23 mouse cellular contexts compared by ENCODE assay signal in the genomic region with DNA sequence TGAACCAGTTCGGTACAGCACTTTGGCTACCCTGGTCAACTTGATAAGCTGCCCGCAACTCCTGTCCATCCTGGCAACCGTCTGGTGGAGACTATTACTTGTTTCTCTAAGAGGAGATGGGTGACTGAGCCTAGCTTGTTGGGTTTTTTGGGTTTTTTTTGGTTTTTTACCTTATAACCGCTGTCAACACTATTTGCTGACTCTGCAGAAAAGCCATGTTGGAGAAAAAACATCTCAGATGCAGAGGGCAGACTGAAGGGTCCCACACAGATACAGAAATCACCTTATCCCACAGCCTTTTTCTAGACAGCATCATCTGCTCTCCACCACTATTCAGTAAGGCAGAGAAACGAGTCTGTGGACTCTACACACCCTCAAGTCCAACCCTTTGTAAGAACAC. TPM values are rescaled to one million over a fixed set of nuclear protein-coding genes. Genes with fewer than 3 reads are reported as not detected.
DNase-seq lines count a peak whose midpoint lies in the region; ATAC-seq and TF ChIP-seq lines count a peak whose summit lies in the region.
"Had no signal": no experiment of that assay in that cellular context is flagged by ENCODE, and none has a peak within 500 bp of the region (broad histone marks: within the 10 kb centered on the region; RNA-seq: fewer than 3 reads in every experiment).

No protein-coding gene starts in this region.

- no peak for TF ChIP-seq CTCF in MEL (IDR thresholded peaks at IDR 0.05 in 2 of 3, conservative IDR thresholded peaks at IDR 0.05 in 1 of 3; ENCODE audit: control insufficient read depth in 1 of 3, insufficient read depth in 1 of 3, low read depth in 2 of 3, low read length in 3 of 3, poor library complexity in 1 of 3, severe bottlenecking in 1 of 3)

- H3K4me2 ChIP-seq in forebrain, embryonic 11.5 days (ENCODE audit: low read depth, low read length, severe bottlenecking): no peak overlapping the region
- H3K4me2 ChIP-seq in forebrain, embryonic 12.5 days: no peak overlapping the region
- H3K4me2 ChIP-seq in heart, embryonic 12.5 days: no peak overlapping the region
- H3K4me2 ChIP-seq: embryonic facial prominence, embryonic 12.5 days; forebrain, embryonic 13.5 days; forebrain, embryonic 15.5 days had no signal

- no peak for TF ChIP-seq RAD21 in MEL (IDR thresholded peaks at IDR 0.05; ENCODE audit: low read depth, low read length)

- H3K4me3 ChIP-seq in forebrain, embryonic 11.5 days (ENCODE audit: low read depth, low read length): no peak overlapping the region
- H3K4me3 ChIP-seq in forebrain, embryonic 12.5 days (replicated peaks): no peak overlapping the region
- H3K4me3 ChIP-seq in MEL (ENCODE audit: control insufficient read depth in 1 of 2, insufficient read depth in 1 of 2, low read depth in 2 of 2, low read length in 2 of 2) (no peak overlapping the region), macrophage (ENCODE audit: inconsistent target) (no peak overlapping the region)
- H3K4me3 ChIP-seq in heart, embryonic 12.5 days: no peak overlapping the region
- H3K4me3 ChIP-seq: embryonic facial prominence, embryonic 10.5 days; embryonic facial prominence, embryonic 12.5 days; forebrain, embryonic 13.5 days; forebrain, embryonic 15.5 days had no signal

- H3K9ac ChIP-seq in forebrain, embryonic 11.5 days (ENCODE audit: low read length): no peak overlapping the region
- H3K9ac ChIP-seq in forebrain, embryonic 12.5 days: no peak overlapping the region
- no peak overlapping the region for H3K9ac ChIP-seq in MEL (ENCODE audit: control insufficient read depth, low read depth, low read length, poor library complexity, severe bottlenecking)
- H3K9ac ChIP-seq in heart, embryonic 12.5 days: no peak overlapping the region
- H3K9ac ChIP-seq: embryonic facial prominence, embryonic 12.5 days; forebrain, embryonic 13.5 days; forebrain, embryonic 15.5 days; forebrain, postnatal 0 days had no signal

- H3K4me1 ChIP-seq in forebrain, embryonic 11.5 days (replicated peaks; ENCODE audit: control insufficient read depth, insufficient read depth, low read length): no peaks in the 10 kb centered on the region
- no peaks in the 10 kb centered on the region for H3K4me1 ChIP-seq in forebrain, embryonic 12.5 days
- H3K4me1 ChIP-seq in MEL (ENCODE audit: control insufficient read depth in 1 of 2, insufficient read depth in 2 of 2, low read length in 2 of 2): no peaks in the 10 kb centered on the region; a peak in 1 of 4 replicates
- no peaks in the 10 kb centered on the region for H3K4me1 ChIP-seq in heart, embryonic 12.5 days (replicated peaks)
- H3K4me1 ChIP-seq: embryonic facial prominence, embryonic 10.5 days; embryonic facial prominence, embryonic 12.5 days; forebrain, embryonic 13.5 days; forebrain, embryonic 15.5 days had no signal

- DNase-seq in forebrain, embryonic 11.5 days (ENCODE audit: low spot score): peak; percentile 28
- no peak for DNase-seq in MEL (ENCODE audit: low read depth, low spot score)
- DNase-seq in neural tube, embryonic 10.5 days (ENCODE audit: extremely low spot score, low spot score): no peak
- DNase-seq: adrenal gland, adult 2 months; adrenal gland, postnatal 10 days; adrenal gland, postnatal 25 days; cerebellum, adult 11-12 months; cerebellum, adult 2 months; cerebellum, adult 9-10 months; cerebellum, postnatal 10 days; cerebellum, postnatal 25 days; forebrain, postnatal 0 days had no signal

- no peak for ATAC-seq in forebrain, embryonic 11.5 days (replicated peaks; ENCODE audit: low FRiP score)
- no peak for ATAC-seq in forebrain, embryonic 12.5 days (ENCODE audit: low FRiP score)
- ATAC-seq in heart, embryonic 12.5 days (ENCODE audit: insufficient number of reproducible peaks, low FRiP score): no peak
- ATAC-seq: CD4-positive, CD25-positive, alpha-beta regulatory T cell, adult 4 months; forebrain, embryonic 13.5 days; forebrain, embryonic 15.5 days; forebrain, postnatal 0 days had no signal

- 87% methylated on average over 5 of the region's 5 CpGs for WGBS in forebrain, embryonic 11.5 days
- WGBS in forebrain, embryonic 12.5 days: 87% methylated on average over 5 of the region's 5 CpGs
- 100% methylated on average over 4 of the region's 5 CpGs for WGBS in macrophage (ENCODE audit: missing documents)
- 78% methylated on average over 5 of the region's 5 CpGs for WGBS in heart, embryonic 12.5 days

- TF ChIP-seq EP300 in MEL (IDR thresholded peaks at IDR 0.05; ENCODE audit: low read depth in 1 of 2, low read length in 2 of 2): no peak

- H3K9me3 ChIP-seq in forebrain, embryonic 11.5 days (ENCODE audit: control insufficient read depth, low read length): no peaks in the 10 kb centered on the region
- H3K9me3 ChIP-seq in forebrain, embryonic 12.5 days: no peaks in the 10 kb centered on the region
- no peaks in the 10 kb centered on the region for H3K9me3 ChIP-seq in MEL (replicated peaks; ENCODE audit: insufficient read depth, low read length)
- H3K9me3 ChIP-seq in heart, embryonic 12.5 days (replicated peaks): no peaks in the 10 kb centered on the region
- H3K9me3 ChIP-seq: embryonic facial prominence, embryonic 10.5 days; embryonic facial prominence, embryonic 12.5 days; forebrain, embryonic 13.5 days; forebrain, embryonic 15.5 days; G1E had no signal

- H3K36me3 ChIP-seq in forebrain, embryonic 11.5 days (ENCODE audit: control insufficient read depth, insufficient read depth, low read length): no peaks in the 10 kb centered on the region
- no peaks in the 10 kb centered on the region for H3K36me3 ChIP-seq in forebrain, embryonic 12.5 days (replicated peaks)
- H3K36me3 ChIP-seq in MEL (ENCODE audit: control insufficient read depth in 1 of 2, insufficient read depth in 2 of 2, low read length in 2 of 2): no peaks in the 10 kb centered on the region
- H3K36me3 ChIP-seq in macrophage (ENCODE audit: inconsistent target): no peaks in the 10 kb centered on the region
- H3K36me3 ChIP-seq in heart, embryonic 12.5 days: no peaks in the 10 kb centered on the region
- H3K36me3 ChIP-seq: embryonic facial prominence, embryonic 10.5 days; embryonic facial prominence, embryonic 12.5 days; forebrain, embryonic 15.5 days; G1E had no signal

- no peaks in the 10 kb centered on the region for H3K79me2 ChIP-seq in MEL (ENCODE audit: control insufficient read depth, insufficient read depth, low read length, poor library complexity)
- H3K79me2 ChIP-seq in macrophage (ENCODE audit: inconsistent target): no peaks in the 10 kb centered on the region

- no peak for TF ChIP-seq POLR2A in MEL (IDR thresholded peaks at IDR 0.05; ENCODE audit: control insufficient read depth in 1 of 2, insufficient read depth in 1 of 2, low read depth in 1 of 2, low read length in 2 of 2, poor library complexity in 1 of 2)

- no peak overlapping the region for H3K27ac ChIP-seq in forebrain, embryonic 11.5 days (ENCODE audit: low read depth, low read length)
- H3K27ac ChIP-seq in forebrain, embryonic 12.5 days: no peak overlapping the region
- H3K27ac ChIP-seq in MEL (ENCODE audit: control insufficient read depth, low read depth, low read length): no peak overlapping the region
- peak overlapping the region; percentile 50 for H3K27ac ChIP-seq in macrophage
- H3K27ac ChIP-seq in heart, embryonic 12.5 days (ENCODE audit: poor library complexity, severe bottlenecking): no peak overlapping the region
- H3K27ac ChIP-seq: embryonic facial prominence, embryonic 10.5 days; embryonic facial prominence, embryonic 12.5 days; forebrain, embryonic 13.5 days; forebrain, embryonic 15.5 days had no signal

- H3K27me3 ChIP-seq in forebrain, embryonic 11.5 days (ENCODE audit: control insufficient read depth, insufficient read depth, low read length): no peaks in the 10 kb centered on the region
- H3K27me3 ChIP-seq in forebrain, embryonic 12.5 days: 0 out of 2 replicates have a peak, but pooled peaks cover 6% of the 10 kb centered on the region
- peaks cover 0 to 1% of the 10 kb centered on the region in 2 experiments; a peak in 2 of 4 replicates for H3K27me3 ChIP-seq in MEL (ENCODE audit: control insufficient read depth in 1 of 2, insufficient read depth in 2 of 2, low read length in 2 of 2)
- peaks cover 37% of the 10 kb centered on the region for H3K27me3 ChIP-seq in heart, embryonic 12.5 days (replicated peaks)
- H3K27me3 ChIP-seq: embryonic facial prominence, embryonic 12.5 days; forebrain, embryonic 13.5 days; forebrain, embryonic 15.5 days had no signal

RNA-seq across cellular contexts. Expression of gene Fcgr2b, which starts 9.5 kb away (rescaled TPM):
- 0.31 TPM in 1 of 2 replicates, not detected in the other for polyA plus RNA-seq in forebrain, embryonic 11.5 days (2014; fragmentation: Nextera tagmentation; extraction: Ambion mirVana)
- 0.24 TPM in 1 of 2 replicates, not detected in the other for polyA plus RNA-seq in forebrain, embryonic 12.5 days (2016; fragmentation: Nextera tagmentation; extraction: Ambion mirVana)
- total RNA-seq in MEL (2012; rRNA removed): 4.7 and 6.4 TPM in 2 replicates
- polyA plus RNA-seq in MEL (2012; ENCODE audit: insufficient read depth in 1 of 2, insufficient read length in 2 of 2, low read depth in 1 of 2, low replicate concordance in 2 of 2, missing spikeins in 1 of 2) (1 to 10 TPM in 1 of 2 experiments, not detected in 1; 8.2 TPM), macrophage (2018) (372 to 843 TPM (median 791 TPM) in 3 replicates)
- 1,000 to 10,000 TPM in 14 of 26 experiments, 100 to 1,000 TPM in 12; 552 to 2,008 (median 1,011) TPM for total RNA-seq in macrophage (2018; cell fraction: chromatin; rRNA removed)
- total RNA-seq in macrophage (2018; cell fraction: cytosol; rRNA removed): 100 to 1,000 TPM; 224 to 730 (median 474) TPM
- total RNA-seq in macrophage (2018; cell fraction: nucleus; rRNA removed): 1,000 to 10,000 TPM in 21 of 26 experiments, 100 to 1,000 TPM in 5; 780 to 1,818 (median 1,207) TPM
- 0.19 TPM in 1 of 2 replicates, not detected in the other for polyA plus RNA-seq in heart, embryonic 12.5 days (2016; fragmentation: Nextera tagmentation; extraction: Ambion mirVana)
- polyA plus RNA-seq: embryonic facial prominence, embryonic 10.5 days had no signal

RNA-seq across cellular contexts. Expression of gene Fcgr4, which starts 32.9 kb away (rescaled TPM):
- 0.21 and 0.35 TPM in 2 replicates for polyA plus RNA-seq in forebrain, embryonic 11.5 days (2014; fragmentation: Nextera tagmentation; extraction: Ambion mirVana)
- polyA plus RNA-seq in forebrain, embryonic 12.5 days (2016; fragmentation: Nextera tagmentation; extraction: Ambion mirVana): 0.26 and 0.31 TPM in 2 replicates
- not detected in 2 replicates for total RNA-seq in MEL (2012; rRNA removed)
- polyA plus RNA-seq in MEL (2012; ENCODE audit: insufficient read depth in 1 of 2, insufficient read length in 2 of 2, low read depth in 1 of 2, low replicate concordance in 2 of 2, missing spikeins in 1 of 2) (not detected), macrophage (2018) (192 to 337 TPM (median 269 TPM) in 3 replicates)
- total RNA-seq in macrophage (2018; cell fraction: chromatin; rRNA removed): 10 to 100 TPM in 18 of 26 experiments, 1 to 10 TPM in 8; 2.8 to 51.5 (median 15.7) TPM
- 100 to 1,000 TPM; 164 to 540 (median 249) TPM for total RNA-seq in macrophage (2018; cell fraction: cytosol; rRNA removed)
- total RNA-seq in macrophage (2018; cell fraction: nucleus; rRNA removed): 100 to 1,000 TPM in 12 of 26 experiments, 10 to 100 TPM in 14; 45.3 to 292 (median 97.1) TPM
- 0.14 and 0.24 TPM in 2 replicates for polyA plus RNA-seq in heart, embryonic 12.5 days (2016; fragmentation: Nextera tagmentation; extraction: Ambion mirVana)
- polyA plus RNA-seq: forebrain, embryonic 13.5 days had no signal

RNA-seq across cellular contexts. Expression of gene Fcrla, which starts 58.5 kb away (rescaled TPM):
- polyA plus RNA-seq in forebrain, embryonic 11.5 days (2014; fragmentation: Nextera tagmentation; extraction: Ambion mirVana): not detected in 2 replicates
- polyA plus RNA-seq in forebrain, embryonic 12.5 days (2016; fragmentation: Nextera tagmentation; extraction: Ambion mirVana): not detected in 2 replicates
- total RNA-seq in MEL (2012; rRNA removed): 0.12 and 0.39 TPM in 2 replicates
- under 1 TPM in 1 of 2 experiments, not detected in 1; 0.18 TPM for polyA plus RNA-seq in MEL (2012; ENCODE audit: insufficient read depth in 1 of 2, insufficient read length in 2 of 2, low read depth in 1 of 2, low replicate concordance in 2 of 2, missing spikeins in 1 of 2)
- 1 to 10 TPM in 5 of 26 experiments, under 1 TPM in 4, not detected in 17; 0.58 to 2.7 (median 1.1) TPM for total RNA-seq in macrophage (2018; cell fraction: chromatin; rRNA removed)
- total RNA-seq in macrophage (2018; cell fraction: cytosol; rRNA removed): 1 to 10 TPM in 2 of 26 experiments, under 1 TPM in 17, not detected in 7; 0.11 to 1.1 (median 0.52) TPM
- total RNA-seq in macrophage (2018; cell fraction: nucleus; rRNA removed): 1 to 10 TPM in 6 of 26 experiments, under 1 TPM in 7, not detected in 13; 0.46 to 4.4 (median 1.00) TPM
- polyA plus RNA-seq in macrophage (2018): 0.26 to 0.79 TPM (median 0.56 TPM) in 3 replicates
- polyA plus RNA-seq in heart, embryonic 12.5 days (2016; fragmentation: Nextera tagmentation; extraction: Ambion mirVana): 0.26 TPM in 1 of 2 replicates, not detected in the other
- total RNA-seq: forebrain, postnatal 0 days had no signal
- polyA plus RNA-seq: brain, embryonic 14.5 days; embryonic facial prominence, embryonic 10.5 days; embryonic facial prominence, embryonic 12.5 days; embryonic facial prominence, embryonic 14.5 days; forebrain, embryonic 13.5 days; forebrain, embryonic 15.5 days had no signal

Comparison
In these comparisons a context has a peak if more than half of its experiments do, and no peak if none do; other contexts are left out.
1. RNA of gene Fcgr2b, which starts 9.5 kb away (polyA plus RNA-seq): 372 to 843 TPM in macrophage; 8.2 TPM in MEL, 0.31 TPM in forebrain, embryonic 11.5 days, 0.24 TPM in forebrain, embryonic 12.5 days and 0.19 TPM in heart, embryonic 12.5 days; every median in the first group is over 10 times any median in the second.
2. RNA of gene Fcgr4, which starts 32.9 kb away (polyA plus RNA-seq): 192 to 337 TPM in macrophage; 0.21 to 0.35 TPM in forebrain, embryonic 11.5 days, 0.26 to 0.31 TPM in forebrain, embryonic 12.5 days, 0.14 to 0.24 TPM in heart, embryonic 12.5 days and not detected in MEL; every median in the first group is over 100 times any median in the second.